Mouse (Mus musculus) lung, embryonic 16.5 days (tissue): ENCODE measurements at regions not wholly inside any gene's neighbourhood (a gene's known extent, or its start where the extent isn't known, plus 50 kb on each side); places are given as distances from the start of the nearest gene placed in this dataset.
"Not testable (repeated sequence)": the region's sequence is repeated elsewhere in the genome, so short reads cannot be mapped to it uniquely, and the experiment has no call there.

ENCODE experiments used
- ATAC-seq: fragments of 200-750 bp; cut with Nextera tagmentation; 2 replicates; pipeline ENCODE4 v1.8.0; 2017; ENCODE audit warnings: low read depth, mild to moderate bottlenecking, moderate library complexity
- H3K27ac ChIP-seq: fragments of 300-500 bp; sonication (generic); 2 replicates; pipeline ENCODE4 v1.5.1; 2014; ENCODE audit warnings: mild to moderate bottlenecking, control low read depth, low read length
- H3K27me3 ChIP-seq: fragments of 300-500 bp; sonication (generic); 2 replicates; pipeline ENCODE4 v1.6.1; 2014; ENCODE audit warnings: low read depth, low read length, mixed read lengths; ENCODE audit not compliant: control insufficient read depth, insufficient read depth
- H3K36me3 ChIP-seq: fragments of 300-500 bp; sonication (generic); 2 replicates; pipeline ENCODE4 v1.6.1; 2014; ENCODE audit warnings: low read length; ENCODE audit not compliant: control insufficient read depth, insufficient read depth
- H3K4me1 ChIP-seq: fragments of 300-500 bp; sonication (generic); replicated peaks from 2 replicates; pipeline ENCODE4 v1.6.1; 2014; ENCODE audit warnings: low read length, mixed read lengths; ENCODE audit not compliant: control insufficient read depth, insufficient read depth
- H3K4me2 ChIP-seq: fragments of 300-500 bp; sonication (generic); 2 replicates; pipeline ENCODE4 v1.6.1; 2014; ENCODE audit warnings: low read depth, low read length, control low read depth
- H3K4me3 ChIP-seq: fragments of 300-500 bp; sonication (generic); 2 replicates; pipeline ENCODE4 v1.5.1; 2014; ENCODE audit warnings: mild to moderate bottlenecking, low read length, control low read depth
- H3K9ac ChIP-seq: fragments of 300-500 bp; sonication (generic); 2 replicates; pipeline ENCODE4 v1.6.1; 2014; ENCODE audit warnings: low read length, control low read depth
- H3K9me3 ChIP-seq: fragments of 300-500 bp; sonication (generic); 2 replicates; pipeline ENCODE4 v1.6.1; 2016; ENCODE audit warnings: low read length; ENCODE audit not compliant: control insufficient read depth
- WGBS: fragments of 180-500 bp; shearing (Covaris S2); extraction: QIAGEN DNeasy Blood & Tissue Kit; methylation state at CpG from one replicate; pipeline ENCODE4 v1.1.7; 2014; 5-methylcytosine and 5-hydroxymethylcytosine counted together

DNA sequence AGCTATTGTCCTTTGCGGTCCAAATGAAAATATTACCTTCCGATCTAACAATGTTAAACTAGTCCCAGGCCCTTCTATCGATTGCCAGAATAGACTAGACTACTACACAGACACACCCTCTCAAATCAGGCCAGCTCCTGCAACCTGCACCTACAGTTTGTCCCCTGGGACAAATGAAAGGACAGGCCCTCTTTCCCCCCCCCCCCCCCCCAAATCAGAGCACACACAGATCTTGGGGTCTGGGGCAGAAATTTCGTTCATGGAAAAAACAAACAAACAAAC lies 77.8 kb downstream of the BC107364 start:
- H3K4me3 ChIP-seq, H3K9ac ChIP-seq, H3K27ac ChIP-seq, ATAC-seq, H3K27me3 ChIP-seq, H3K4me2 ChIP-seq, H3K9me3 ChIP-seq, H3K4me1 ChIP-seq, H3K36me3 ChIP-seq: not testable (repeated sequence)
- WGBS = no CpG with 5 or more reads among the region's 4 CpGs

DNA sequence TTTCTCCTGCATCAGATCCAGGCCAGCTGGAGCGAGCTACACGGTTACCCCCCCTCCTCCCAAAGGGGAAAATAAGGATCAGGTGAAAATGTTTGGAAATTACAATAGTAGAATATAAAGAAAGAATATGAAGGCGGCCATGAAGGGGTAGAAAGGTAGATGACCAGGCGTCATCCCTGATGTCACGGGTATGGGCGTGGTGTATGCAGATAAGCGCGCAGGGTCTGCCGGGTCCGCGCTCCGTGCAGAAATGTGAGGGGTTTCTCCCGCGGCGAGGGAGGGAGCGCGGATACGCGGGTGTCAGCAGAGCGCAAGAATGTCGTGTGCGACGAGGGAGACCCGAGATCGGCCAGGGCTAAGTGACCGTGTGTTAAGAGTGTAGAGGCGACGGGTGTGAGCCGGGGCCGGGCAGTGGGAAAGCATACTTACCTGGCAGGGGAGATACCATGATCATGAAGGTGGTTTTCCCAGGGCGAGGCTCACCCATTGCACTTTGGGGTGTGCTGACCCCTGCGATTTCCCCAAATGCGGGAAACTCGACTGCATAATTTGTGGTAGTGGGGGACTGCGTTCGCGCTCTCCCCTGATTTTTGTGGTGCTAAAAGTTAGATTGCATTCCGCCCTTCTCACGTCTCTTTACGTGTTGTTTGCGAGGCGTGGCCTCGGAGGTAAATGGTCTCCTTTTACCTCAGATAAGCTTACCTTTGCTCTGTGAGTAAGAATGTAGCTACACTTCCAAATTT lies 78.3 kb downstream of the BC107364 start:
- H3K4me1 ChIP-seq, H3K4me2 ChIP-seq, H3K9ac ChIP-seq, H3K27me3 ChIP-seq, H3K9me3 ChIP-seq, H3K36me3 ChIP-seq, H3K4me3 ChIP-seq, H3K27ac ChIP-seq: not testable (repeated sequence)
- ATAC-seq = peak; percentile 89
- WGBS = 20% methylated on average over 1 of the region's 43 CpGs

- ATAC-seq, H3K9ac ChIP-seq, H3K4me1 ChIP-seq, H3K4me2 ChIP-seq, H3K36me3 ChIP-seq, H3K27ac ChIP-seq, H3K4me3 ChIP-seq, H3K9me3 ChIP-seq: not testable (repeated sequence)
- peaks cover 13% of the 10 kb centered on the region; the same call in 1 of the 2 replicates for H3K27me3 ChIP-seq
- WGBS = 23% methylated on average over 10 of the region's 10 CpGs
These were observed 68.8 kb upstream of the Fcgr1 start for GRCm38 (mm10) chr3:96362581-96362980.

GRCm38 (mm10) chr3:96360816-96361215 lies 67.0 kb upstream of the Fcgr1 start:
- H3K4me2 ChIP-seq = no peak overlapping the region
- no peaks in the 10 kb centered on the region; the same call in 1 of the 2 replicates for H3K9me3 ChIP-seq
- H3K27me3 ChIP-seq = peaks cover 13% of the 10 kb centered on the region; the same call in 1 of the 2 replicates
- no peak for ATAC-seq
- WGBS = 54% methylated on average over 3 of the region's 3 CpGs
- no peak overlapping the region for H3K9ac ChIP-seq
- H3K4me3 ChIP-seq = no peak overlapping the region
- H3K4me1 ChIP-seq = no peaks in the 10 kb centered on the region
- no peak overlapping the region for H3K27ac ChIP-seq
- no peaks in the 10 kb centered on the region for H3K36me3 ChIP-seq

DNA sequence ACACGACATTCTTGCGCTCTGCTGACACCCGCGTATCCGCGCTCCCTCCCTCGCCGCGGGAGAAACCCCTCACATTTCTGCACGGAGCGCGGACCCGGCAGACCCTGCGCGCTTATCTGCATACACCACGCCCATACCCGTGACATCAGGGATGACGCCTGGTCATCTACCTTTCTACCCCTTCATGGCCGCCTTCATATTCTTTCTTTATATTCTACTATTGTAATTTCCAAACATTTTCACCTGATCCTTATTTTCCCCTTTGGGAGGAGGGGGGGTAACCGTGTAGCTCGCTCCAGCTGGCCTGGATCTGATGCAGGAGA lies 66.4 kb upstream of the Fcgr1 start:
- not testable (repeated sequence) for H3K4me1 ChIP-seq, H3K9me3 ChIP-seq, H3K36me3 ChIP-seq, H3K4me3 ChIP-seq, H3K9ac ChIP-seq, H3K4me2 ChIP-seq, H3K27ac ChIP-seq
- peaks cover 13% of the 10 kb centered on the region; the same call in 1 of the 2 replicates for H3K27me3 ChIP-seq
- 0% methylated on average over 2 of the region's 21 CpGs for WGBS
- ATAC-seq = peak; percentile 86

DNA sequence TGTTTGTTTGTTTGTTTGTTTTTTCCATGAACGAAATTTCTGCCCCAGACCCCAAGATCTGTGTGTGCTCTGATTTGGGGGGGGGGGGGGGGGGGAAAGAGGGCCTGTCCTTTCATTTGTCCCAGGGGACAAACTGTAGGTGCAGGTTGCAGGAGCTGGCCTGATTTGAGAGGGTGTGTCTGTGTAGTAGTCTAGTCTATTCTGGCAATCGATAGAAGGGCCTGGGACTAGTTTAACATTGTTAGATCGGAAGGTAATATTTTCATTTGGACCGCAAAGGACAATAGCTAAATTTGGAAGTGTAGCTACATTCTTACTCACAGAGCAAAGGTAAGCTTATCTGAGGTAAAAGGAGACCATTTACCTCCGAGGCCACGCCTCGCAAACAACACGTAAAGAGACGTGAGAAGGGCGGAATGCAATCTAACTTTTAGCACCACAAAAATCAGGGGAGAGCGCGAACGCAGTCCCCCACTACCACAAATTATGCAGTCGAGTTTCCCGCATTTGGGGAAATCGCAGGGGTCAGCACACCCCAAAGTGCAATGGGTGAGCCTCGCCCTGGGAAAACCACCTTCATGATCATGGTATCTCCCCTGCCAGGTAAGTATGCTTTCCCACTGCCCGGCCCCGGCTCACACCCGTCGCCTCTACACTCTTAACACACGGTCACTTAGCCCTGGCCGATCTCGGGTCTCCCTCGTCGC lies 65.9 kb upstream of the Fcgr1 start:
- no CpG with 5 or more reads among the region's 26 CpGs for WGBS
- H3K36me3 ChIP-seq, H3K9ac ChIP-seq, H3K4me2 ChIP-seq, H3K27ac ChIP-seq, H3K4me1 ChIP-seq, H3K9me3 ChIP-seq, H3K4me3 ChIP-seq: not testable (repeated sequence)
- peaks cover 13% of the 10 kb centered on the region; the same call in 1 of the 2 replicates for H3K27me3 ChIP-seq
- peak; percentile 84 for ATAC-seq

DNA sequence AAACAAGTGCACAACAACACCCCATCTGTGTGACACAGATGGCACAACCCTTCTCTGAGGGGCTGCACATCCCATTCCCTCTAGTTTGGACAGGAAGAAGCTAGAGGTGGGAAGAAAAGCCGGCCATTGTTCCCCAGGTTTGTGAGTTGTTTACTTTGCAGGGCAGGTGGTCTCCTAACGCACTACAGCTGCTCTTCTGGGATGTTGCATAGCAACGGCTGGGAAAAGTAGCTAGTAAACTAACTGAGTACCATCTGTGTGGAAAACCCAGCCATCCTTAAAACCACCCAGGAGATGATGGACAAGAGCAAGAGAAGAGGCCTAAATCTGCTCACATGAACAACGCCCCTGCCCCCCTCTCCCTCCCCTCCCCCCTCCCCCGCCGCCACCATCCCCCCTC lies 57.9 kb upstream of the Fcgr1 start:
- no CpG with 5 or more reads among the region's 6 CpGs for WGBS
- not testable (repeated sequence) for H3K4me2 ChIP-seq, ATAC-seq, H3K4me3 ChIP-seq, H3K4me1 ChIP-seq, H3K27me3 ChIP-seq, H3K27ac ChIP-seq, H3K9me3 ChIP-seq, H3K9ac ChIP-seq, H3K36me3 ChIP-seq

GRCm38 (mm10) chr3:96350985-96351384 lies 57.2 kb upstream of the Fcgr1 start:
- H3K9ac ChIP-seq, H3K9me3 ChIP-seq, ATAC-seq, H3K27ac ChIP-seq, H3K36me3 ChIP-seq, H3K27me3 ChIP-seq, H3K4me2 ChIP-seq, H3K4me3 ChIP-seq, H3K4me1 ChIP-seq: not testable (repeated sequence)
- no CpG with 5 or more reads among the region's 13 CpGs for WGBS

DNA sequence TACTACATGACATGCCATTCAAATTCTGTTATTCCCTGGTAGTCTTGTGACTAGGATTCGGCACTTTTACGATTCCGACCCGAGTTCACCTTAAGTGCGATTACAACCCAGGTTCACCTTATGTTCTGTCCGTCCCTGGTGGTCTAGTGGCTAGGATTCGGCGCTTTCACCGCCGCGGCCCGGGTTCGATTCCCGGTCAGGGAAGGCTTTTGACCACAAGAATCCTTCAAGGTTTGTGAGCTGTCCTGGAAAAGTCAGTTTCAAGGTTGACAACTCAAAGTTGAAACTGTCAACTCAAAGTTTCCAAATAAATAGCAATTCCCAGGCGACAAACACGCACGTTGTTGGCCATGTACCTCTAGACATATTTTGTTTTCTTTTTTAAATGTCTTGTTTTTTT lies 52.8 kb upstream of the Fcgr1 start:
- not testable (repeated sequence) for H3K27ac ChIP-seq, H3K9ac ChIP-seq, H3K4me3 ChIP-seq, H3K9me3 ChIP-seq, H3K4me2 ChIP-seq, ATAC-seq, H3K36me3 ChIP-seq, H3K4me1 ChIP-seq
- no CpG with 5 or more reads among the region's 17 CpGs for WGBS
- peaks cover 19% of the 10 kb centered on the region for H3K27me3 ChIP-seq
